Mouse (Mus musculus) hindbrain, embryonic 11.5 days (tissue): Measurements from ENCODE around the gene Pparg. TPM values are rescaled to one million over a fixed set of nuclear protein-coding genes. Genes with fewer than 3 reads are reported as not detected.

Experiments used
- ATAC-seq: fragments of 200-750 bp; cut with Nextera tagmentation; 2 replicates; pipeline ENCODE4 v1.8.0; 2017; ENCODE audit warnings: mild to moderate bottlenecking, moderate TSS enrichment, moderate library complexity; ENCODE audit not compliant: low FRiP score
- DNase-seq: peaks from one replicate; pipeline ENCODE4 v3.0.0-alpha.2; 2015; ENCODE audit warnings: low spot score
- H3K27ac ChIP-seq: fragments of 300-500 bp; sonication (generic); 2 replicates; pipeline ENCODE4 v1.5.1; 2014; ENCODE audit warnings: mild to moderate bottlenecking, low read depth, low read length
- H3K27me3 ChIP-seq: fragments of 300-500 bp; sonication (generic); 2 replicates; pipeline ENCODE4 v1.6.1; 2014; ENCODE audit warnings: mild to moderate bottlenecking, low read length, moderate library complexity, mixed read lengths; ENCODE audit not compliant: control insufficient read depth, insufficient read depth
- H3K36me3 ChIP-seq: fragments of 300-500 bp; sonication (generic); 2 replicates; pipeline ENCODE4 v1.6.1; 2014; ENCODE audit warnings: mild to moderate bottlenecking, low read length, moderate library complexity, mixed read lengths; ENCODE audit not compliant: control insufficient read depth, insufficient read depth
- H3K4me1 ChIP-seq: fragments of 300-500 bp; sonication (generic); replicated peaks from 2 replicates; pipeline ENCODE4 v1.6.1; 2014; ENCODE audit warnings: low read length, mixed read lengths; ENCODE audit not compliant: control insufficient read depth, insufficient read depth
- H3K4me2 ChIP-seq: fragments of 300-500 bp; sonication (generic); replicated peaks from 2 replicates; pipeline ENCODE4 v1.6.1; 2014; ENCODE audit warnings: mild to moderate bottlenecking, low read depth, low read length
- H3K4me3 ChIP-seq: fragments of 300-500 bp; sonication (generic); 2 replicates; pipeline ENCODE4 v1.5.1; 2014; ENCODE audit warnings: low read depth, low read length
- H3K9ac ChIP-seq: fragments of 300-500 bp; sonication (generic); 2 replicates; pipeline ENCODE4 v1.6.1; 2014; ENCODE audit warnings: low read depth, low read length
- H3K9me3 ChIP-seq: fragments of 300-500 bp; sonication (generic); 2 replicates; pipeline ENCODE4 v1.6.1; 2016; ENCODE audit warnings: low read length; ENCODE audit not compliant: control insufficient read depth
- WGBS: fragments of 180-500 bp; shearing (Covaris S2); extraction: QIAGEN DNeasy Blood & Tissue Kit; methylation state at CpG from one replicate; pipeline ENCODE4 v1.1.7; 2014; 5-methylcytosine and 5-hydroxymethylcytosine counted together
- polyA plus RNA-seq: library from polyadenylated mRNA; unstranded; fragments of >200 nt; fragmentation: Nextera tagmentation; extraction: Ambion mirVana; gene quantifications from 2 replicates; pipeline ENCODE4 v1.2.1, GENCODE M21; 2014

The Pparg gene
- polyA plus RNA-seq, 1 experiment from 2014 or later = 0.37 TPM

- no peaks in the 10 kb centered on the region for H3K27me3 ChIP-seq
- ATAC-seq (no peak), DNase-seq (no peak)
- no peak overlapping the region for H3K9ac ChIP-seq
- no peaks in the 10 kb centered on the region for H3K36me3 ChIP-seq
- 41% methylated on average over 10 of the region's 10 CpGs for WGBS
- H3K4me3 ChIP-seq = no peak overlapping the region
- H3K4me2 ChIP-seq = no peak overlapping the region
- H3K27ac ChIP-seq = no peak overlapping the region
- no peaks in the 10 kb centered on the region; the same call in 1 of the 2 replicates for H3K4me1 ChIP-seq
- H3K9me3 ChIP-seq = no peaks in the 10 kb centered on the region
Measured at GRCm38 (mm10) chr6:115344101-115344500, 16.6 kb upstream of the Pparg start.

- DNase-seq (no peak), ATAC-seq (no peak)
- WGBS = 30% methylated on average over 11 of the region's 11 CpGs
- Histone ChIP-seq H3K27ac (no peak overlapping the region), H3K4me1 (no peaks in the 10 kb centered on the region; the same call in 1 of the 2 replicates), H3K27me3 (no peaks in the 10 kb centered on the region), H3K4me3 (no peak overlapping the region), H3K36me3 (no peaks in the 10 kb centered on the region), H3K9me3 (no peaks in the 10 kb centered on the region), H3K4me2 (no peak overlapping the region), H3K9ac (no peak overlapping the region)
Measured at GRCm38 (mm10) chr6:115344513-115344912, 16.2 kb upstream of the Pparg start.

- 87% methylated on average over 8 of the region's 8 CpGs for WGBS
- Histone ChIP-seq H3K9me3 (no peaks in the 10 kb centered on the region), H3K9ac (no peak overlapping the region), H3K27ac (no peak overlapping the region), H3K27me3 (no peaks in the 10 kb centered on the region), H3K4me2 (no peak overlapping the region), H3K4me1 (no peaks in the 10 kb centered on the region; the same call in 1 of the 2 replicates), H3K36me3 (no peaks in the 10 kb centered on the region), H3K4me3 (no peak overlapping the region)
- no peak for DNase-seq
- no peak for ATAC-seq
Measured at GRCm38 (mm10) chr6:115345013-115345412, 15.7 kb upstream of the Pparg start.

- Histone ChIP-seq H3K9me3 (no peaks in the 10 kb centered on the region), H3K27ac (no peak overlapping the region), H3K4me1 (no peaks in the 10 kb centered on the region), H3K4me2 (no peak overlapping the region), H3K9ac (no peak overlapping the region), H3K27me3 (no peaks in the 10 kb centered on the region), H3K4me3 (no peak overlapping the region), H3K36me3 (no peaks in the 10 kb centered on the region)
- WGBS = 87% methylated on average over 5 of the region's 5 CpGs
- no peak for ATAC-seq
- DNase-seq = no peak
Measured at GRCm38 (mm10) chr6:115349641-115350464, 10.9 kb upstream of the Pparg start.

- under 1% methylated on average over 48 of the region's 48 CpGs for WGBS
- peak; percentile 22 for DNase-seq
- ATAC-seq = peak; percentile 74
- H3K36me3 ChIP-seq = no peaks in the 10 kb centered on the region
- peaks cover 19% of the 10 kb centered on the region for H3K27me3 ChIP-seq
- H3K4me3 ChIP-seq = peak overlapping the region; percentile 49
- H3K4me2 ChIP-seq = peak overlapping the region; percentile 99
- H3K9me3 ChIP-seq = no peaks in the 10 kb centered on the region
- no peak overlapping the region for H3K9ac ChIP-seq
- H3K4me1 ChIP-seq = peaks cover 4% of the 10 kb centered on the region; the same call in 1 of the 2 replicates
- no peak overlapping the region for H3K27ac ChIP-seq
Measured at GRCm38 (mm10) chr6:115361606-115362462, 1.1 kb downstream of the Pparg start.

GRCm38 (mm10) chr6:115366869-115367610 is 6.3 kb downstream of the Pparg start:
- ATAC-seq = no peak
- Histone ChIP-seq H3K4me1 (peaks cover under 1% of the 10 kb centered on the region; the same call in 1 of the 2 replicates), H3K4me3 (no peak overlapping the region), H3K9ac (no peak overlapping the region), H3K27me3 (peaks cover 3% of the 10 kb centered on the region), H3K4me2 (no peak overlapping the region), H3K27ac (no peak overlapping the region), H3K36me3 (no peaks in the 10 kb centered on the region), H3K9me3 (no peaks in the 10 kb centered on the region)
- DNase-seq = no peak
- 84% methylated on average over 3 of the region's 3 CpGs for WGBS

GRCm38 (mm10) chr6:115374871-115375852 is 14.4 kb downstream of the Pparg start:
- Histone ChIP-seq H3K9me3 (no peaks in the 10 kb centered on the region), H3K4me3 (no peak overlapping the region), H3K9ac (no peak overlapping the region), H3K27ac (no peak overlapping the region), H3K27me3 (no peaks in the 10 kb centered on the region), H3K4me1 (no peaks in the 10 kb centered on the region), H3K36me3 (no peaks in the 10 kb centered on the region), H3K4me2 (no peak overlapping the region)
- DNase-seq (no peak), ATAC-seq (no peak)
- WGBS = 82% methylated on average over 5 of the region's 5 CpGs
